Mouse (Mus musculus) urinary bladder, postnatal 14 days (tissue): ENCODE results near the gene Pdzd2.
A peak's percentile ranks its signal among the peaks of the same experiment; 100 is the strongest.
"Not testable (repeated sequence)": the region's sequence is repeated elsewhere in the genome, so short reads cannot be mapped to it uniquely, and the experiment has no call there.

ENCODE experiments used
- DNase-seq: peaks from one replicate; pipeline ENCODE4 v3.0.0; 2021; ENCODE audit warnings: low spot score

Gene Pdzd2

GRCm38 (mm10) chr15:12375641-12376311 lies 363.9 kb downstream of the Pdzd2 start:
- peak; percentile 87 for DNase-seq

DNA sequence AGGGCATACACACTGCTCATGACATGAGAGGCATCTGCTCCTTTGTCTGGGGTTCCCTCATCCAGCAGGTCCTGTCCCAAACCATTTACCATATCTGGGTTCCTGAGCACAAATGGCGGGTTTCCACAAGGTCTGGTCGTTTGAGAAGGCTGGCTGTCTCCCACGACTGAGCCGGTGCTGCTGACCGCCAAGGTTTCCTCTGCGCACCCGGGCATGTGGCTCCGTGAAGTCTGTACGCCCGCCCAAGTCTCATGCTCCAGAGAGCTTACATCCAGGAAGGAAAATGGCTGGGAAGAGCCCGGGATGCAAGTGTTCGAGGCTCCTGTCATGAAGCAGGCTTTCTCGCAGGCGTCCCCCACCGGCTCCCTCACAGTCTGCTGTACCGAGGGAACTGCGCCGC lies 364.8 kb downstream of the Pdzd2 start:
- DNase-seq, result no peak

DNA sequence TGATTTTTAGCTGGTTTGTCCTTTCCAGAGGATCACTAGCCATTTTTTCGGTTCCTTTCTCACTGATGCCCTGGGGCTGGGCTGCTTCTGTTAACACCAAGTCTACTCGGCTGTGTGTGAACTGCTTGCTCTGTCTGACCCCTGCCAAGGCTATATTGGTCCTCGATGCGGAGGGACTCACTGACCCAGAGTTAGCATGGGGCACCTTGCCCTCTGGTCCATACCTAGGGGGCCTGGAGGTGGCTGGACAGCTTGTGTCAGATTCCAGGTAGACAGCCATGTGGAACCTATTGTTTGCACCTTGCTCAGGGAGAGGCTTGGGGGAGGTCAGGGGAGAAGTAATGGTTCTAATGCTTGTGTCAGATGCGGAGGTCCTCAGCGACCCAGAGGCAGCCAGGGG lies 365.8 kb downstream of the Pdzd2 start:
- DNase-seq, result no peak

DNA sequence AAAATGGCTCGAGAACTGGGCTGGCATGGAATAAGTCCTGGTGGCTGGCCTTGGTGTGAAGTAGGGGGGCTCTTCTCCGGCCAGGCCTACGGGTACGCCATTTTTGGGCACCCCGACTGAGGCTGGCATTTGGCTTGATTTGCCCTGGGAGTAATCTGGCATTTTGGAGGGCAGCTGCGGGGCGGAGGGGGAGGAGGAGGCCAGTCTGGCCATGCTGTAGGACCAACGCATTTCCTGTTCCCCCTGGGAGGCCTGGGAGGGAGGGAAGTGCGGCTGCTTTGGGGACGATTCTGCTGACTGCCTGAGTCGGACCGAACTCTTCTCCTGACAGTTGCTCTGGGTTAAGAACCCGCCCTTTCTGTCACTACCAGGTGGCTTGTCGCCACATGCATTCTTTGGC lies 366.2 kb downstream of the Pdzd2 start:
- DNase-seq, result no peak

- peak; percentile 72 for DNase-seq
Measured at GRCm38 (mm10) chr15:12371183-12371582, 368.5 kb downstream of the Pdzd2 start.

DNA sequence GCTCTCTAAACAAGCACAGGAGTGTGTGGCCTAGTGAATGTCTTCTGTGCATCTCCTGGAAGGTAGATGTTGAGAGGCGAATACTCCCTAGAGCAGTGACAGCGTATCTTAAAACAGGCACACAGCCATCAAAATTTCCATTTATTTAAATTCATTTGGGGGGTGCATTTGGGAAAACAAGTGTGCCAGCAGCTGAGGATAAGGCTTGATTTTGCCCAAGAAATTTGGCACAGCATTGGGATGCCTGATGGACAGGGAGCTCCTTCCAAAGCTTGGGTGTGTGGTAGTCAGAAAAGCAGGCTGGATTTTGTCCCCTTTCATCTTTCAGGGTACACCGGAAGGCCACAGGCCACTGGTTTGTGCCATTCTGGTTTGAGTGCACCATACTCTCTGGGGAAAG lies 369.6 kb downstream of the Pdzd2 start:
- no peak for DNase-seq

DNA sequence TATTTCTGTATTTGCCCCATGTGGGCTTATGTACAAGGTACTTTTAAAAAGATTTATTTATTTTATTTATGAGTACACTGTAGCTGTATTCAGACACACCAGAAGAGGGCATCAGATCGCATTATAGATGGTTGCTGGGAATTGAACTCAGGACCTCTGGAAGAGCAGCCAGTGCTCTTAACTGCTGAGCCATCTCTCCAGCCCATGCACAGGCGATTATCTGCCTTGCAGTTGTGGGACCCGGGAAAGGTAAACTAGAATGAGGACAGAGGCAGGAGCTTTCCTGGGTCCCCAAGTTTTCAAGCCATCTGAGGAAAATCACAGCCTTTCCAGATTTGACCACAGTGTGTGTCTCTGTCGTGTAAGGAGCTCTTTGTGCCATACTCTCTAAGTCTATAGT lies 370.9 kb downstream of the Pdzd2 start:
- DNase-seq, result no peak

DNA sequence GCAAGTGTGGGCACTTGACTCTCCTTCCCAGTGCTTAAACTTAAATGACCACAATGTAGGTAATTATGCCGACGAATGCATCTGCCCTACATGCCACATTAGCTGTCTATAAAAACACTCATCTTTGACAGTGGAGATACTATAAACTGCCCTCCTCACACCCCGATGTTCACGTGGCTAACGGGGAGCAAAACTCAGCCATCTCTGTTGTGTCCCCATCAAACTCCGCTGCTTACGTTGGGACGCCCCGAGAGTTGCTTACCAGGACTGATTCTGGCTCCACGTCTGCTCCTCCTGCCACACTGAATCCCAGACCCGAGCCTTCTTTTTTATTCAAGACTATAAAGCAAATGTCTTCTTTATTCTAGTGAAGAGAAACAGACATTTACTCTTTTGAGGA lies 371.4 kb downstream of the Pdzd2 start:
- no peak for DNase-seq

DNA sequence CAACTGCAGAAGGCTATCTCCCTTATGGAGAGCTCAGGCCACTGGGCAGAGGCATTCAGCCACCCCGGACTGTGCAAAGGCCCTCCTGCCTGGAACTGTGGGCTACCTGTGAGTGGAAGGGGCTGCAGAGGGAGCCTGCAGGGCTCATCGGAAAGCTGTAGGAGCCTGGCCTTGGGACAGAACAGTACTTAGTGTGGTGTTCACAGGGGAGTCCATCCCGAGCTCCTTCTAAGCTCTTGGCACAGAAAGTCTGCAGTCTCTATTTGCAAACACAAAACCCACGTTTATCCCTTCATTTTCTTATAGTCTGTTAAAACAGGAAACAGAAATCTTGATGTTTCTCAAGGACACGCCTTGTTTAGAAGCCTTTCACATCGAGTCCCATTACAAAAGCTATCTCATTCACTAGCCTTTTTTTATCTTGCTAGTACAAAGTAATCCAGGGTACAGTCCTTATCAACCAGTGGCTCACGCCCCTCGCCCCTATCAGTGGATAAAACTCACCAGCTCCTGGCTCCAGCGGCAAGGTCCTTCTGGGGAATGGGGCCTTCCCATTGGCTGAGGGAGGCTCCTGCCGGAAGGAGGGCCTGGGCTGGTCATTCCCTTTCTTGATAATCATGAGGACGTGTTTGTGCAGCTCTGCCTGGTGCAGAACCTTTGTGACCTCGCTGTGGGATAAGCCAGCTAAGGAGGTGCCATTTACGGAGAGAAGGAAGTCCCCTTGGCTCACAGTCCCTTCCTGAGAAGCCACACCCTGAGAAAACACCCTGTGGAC lies 372.2 kb downstream of the Pdzd2 start:
- DNase-seq, result no peak

DNA sequence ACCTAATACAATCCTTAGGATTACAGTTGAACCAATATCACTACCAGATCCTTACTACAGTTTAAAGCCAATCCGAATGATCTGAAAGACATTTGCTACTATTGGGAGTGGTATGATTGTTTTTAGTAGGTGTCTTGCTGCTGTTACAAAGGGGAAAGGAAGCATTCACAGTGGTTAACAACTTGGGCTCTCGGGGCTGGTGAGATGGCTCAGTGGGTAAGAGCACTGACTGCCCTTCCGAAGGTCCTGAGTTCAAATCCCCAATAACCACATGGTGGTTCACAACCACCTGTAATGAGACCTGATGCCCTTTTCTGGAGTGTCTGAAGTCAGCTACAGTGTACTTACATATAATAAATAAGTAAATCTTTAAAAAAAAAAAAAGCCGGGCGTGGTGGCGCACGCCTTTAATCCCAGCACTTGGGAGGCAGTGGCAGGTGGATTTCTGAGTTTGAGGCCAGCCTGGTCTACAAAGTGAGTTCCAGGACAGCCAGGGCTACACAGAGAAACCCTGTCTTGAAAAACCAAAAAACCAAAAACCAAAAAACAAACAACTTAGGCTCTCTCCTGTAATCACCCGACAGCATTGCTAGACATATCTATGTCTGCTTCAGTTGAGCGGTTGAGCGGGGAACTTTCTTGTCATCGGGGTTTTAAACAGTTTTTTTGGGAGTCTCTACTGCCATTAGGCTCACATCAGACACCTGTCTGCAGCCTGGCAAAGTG lies 373.0 kb downstream of the Pdzd2 start:
- not testable (repeated sequence) for DNase-seq

- DNase-seq, result no peak
Measured at GRCm38 (mm10) chr15:12366072-12366469, 373.7 kb downstream of the Pdzd2 start.

- DNase-seq, result no peak
Measured at GRCm38 (mm10) chr15:12365416-12366071, 374.2 kb downstream of the Pdzd2 start.

- no peak for DNase-seq
Measured at GRCm38 (mm10) chr15:12364096-12364495, 375.6 kb downstream of the Pdzd2 start.

- DNase-seq, result no peak
Measured at GRCm38 (mm10) chr15:12362701-12363040, 377.1 kb downstream of the Pdzd2 start.

DNA sequence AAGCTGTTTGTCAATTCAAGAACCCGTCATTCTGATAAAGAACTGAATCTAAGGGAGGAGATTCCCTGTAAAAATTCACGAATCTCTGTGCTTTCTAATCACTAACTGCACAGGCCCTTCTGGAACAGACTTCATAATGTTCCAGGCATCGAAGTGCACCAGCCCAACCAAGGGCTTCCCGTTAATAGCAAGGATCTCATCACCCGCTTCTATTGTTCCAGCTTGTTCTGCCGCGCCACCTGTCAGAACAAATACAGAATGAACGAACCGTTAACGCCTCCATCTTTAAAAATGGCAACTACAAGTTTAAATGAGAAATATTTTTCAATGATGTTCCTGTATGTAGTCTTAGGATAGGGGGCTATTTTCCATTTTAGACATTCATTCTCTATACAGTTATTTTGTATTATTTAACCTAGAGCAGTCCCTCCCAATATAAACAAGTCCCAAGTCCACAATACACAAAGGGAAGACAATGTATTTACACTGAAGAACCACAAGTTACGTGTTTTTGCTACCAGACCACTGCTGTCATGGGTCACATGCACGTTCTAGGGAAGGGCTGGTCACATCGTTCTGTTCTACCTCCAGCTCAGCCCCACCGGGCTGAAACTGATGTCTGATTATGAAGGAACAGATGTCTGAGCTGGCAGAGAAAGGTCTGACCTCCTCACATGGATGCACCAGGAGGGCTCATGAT lies 377.6 kb downstream of the Pdzd2 start:
- DNase-seq, result no peak

- no peak for DNase-seq
Measured at GRCm38 (mm10) chr15:12360519-12361212, 379.1 kb downstream of the Pdzd2 start.

DNA sequence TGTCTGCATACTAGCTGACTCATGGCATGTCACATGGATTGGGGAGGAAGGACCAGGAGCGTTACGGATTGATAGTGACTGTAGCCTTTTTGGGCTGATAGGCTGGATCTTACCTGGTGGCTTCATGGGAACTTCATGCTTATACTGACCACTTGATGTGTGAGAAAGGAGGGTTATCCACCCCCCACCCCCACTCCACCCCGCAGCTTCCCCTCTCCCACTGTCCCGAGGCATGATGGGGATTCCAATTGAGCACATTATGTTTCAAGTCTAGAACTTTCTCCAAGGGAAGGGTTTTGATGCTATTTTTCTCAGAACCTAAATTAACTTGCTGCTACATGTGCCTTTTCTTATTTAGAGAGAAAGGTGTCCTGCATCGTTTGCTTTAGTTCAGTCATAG lies 381.3 kb downstream of the Pdzd2 start:
- DNase-seq, result no peak

GRCm38 (mm10) chr15:12357459-12357858 lies 382.3 kb downstream of the Pdzd2 start:
- DNase-seq, result no peak

DNA sequence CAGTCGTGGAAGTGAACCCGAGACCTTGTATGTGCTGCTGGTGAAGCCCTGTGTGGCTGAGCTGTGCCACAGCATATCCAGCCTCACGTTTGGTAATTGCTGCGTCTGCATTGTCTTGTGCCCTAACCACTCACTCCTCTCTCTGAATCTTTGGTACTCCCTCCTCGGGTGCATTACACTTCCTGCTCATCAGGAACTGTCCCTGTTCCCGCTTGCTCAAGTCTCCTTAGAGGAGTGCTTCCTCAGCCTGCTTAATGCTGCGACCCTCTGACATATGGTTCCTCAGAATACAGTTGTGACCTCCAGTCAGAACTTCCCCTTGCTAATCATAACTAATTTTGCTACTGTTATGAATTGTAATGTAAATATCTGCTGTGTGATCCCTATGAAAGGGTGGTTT lies 383.8 kb downstream of the Pdzd2 start:
- DNase-seq, result no peak

GRCm38 (mm10) chr15:12355261-12355660 lies 384.5 kb downstream of the Pdzd2 start:
- DNase-seq, result no peak

- no peak for DNase-seq
Measured at GRCm38 (mm10) chr15:12354281-12354810, 385.4 kb downstream of the Pdzd2 start.
